Mouse (Mus musculus) spleen, adult 2 months (tissue): ENCODE data around the gene Zbtb7a.

Source experiments
- CTCF ChIP-seq: fragments of 200-500 bp; IDR thresholded peaks from 2 replicates; pipeline ENCODE4 v1.5.1; 2011; ENCODE audit warnings: mild to moderate bottlenecking, inconsistent platforms; ENCODE audit not compliant: insufficient read depth, insufficient read length, insufficient replicate concordance; ENCODE audit errors: extremely low read depth
- POLR2A ChIP-seq: fragments of 200-500 bp; IDR thresholded peaks from 2 replicates; pipeline ENCODE4 v1.6.1; 2011; ENCODE audit warnings: low read depth, low read length, inconsistent platforms

DNA sequence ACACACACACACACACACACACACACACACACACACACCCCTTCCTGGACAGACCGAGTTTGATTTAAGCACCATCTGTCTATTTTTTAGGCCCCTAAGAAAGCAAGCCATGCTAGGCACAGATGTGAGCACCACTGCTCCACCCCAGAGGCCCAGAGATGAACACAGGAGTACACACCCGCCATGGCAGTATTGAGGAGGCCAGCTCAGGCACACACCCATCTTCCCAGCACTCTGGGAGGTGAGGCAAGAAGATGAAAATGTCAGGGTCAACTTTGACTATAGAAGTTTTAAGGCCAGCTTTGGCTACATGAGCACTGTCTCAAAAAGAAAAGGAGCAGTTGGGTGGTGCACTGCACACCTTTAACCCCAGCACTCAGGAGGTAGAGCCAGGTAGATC, 12.1 kb upstream of the Zbtb7a start:
- TF ChIP-seq POLR2A, result no peak
- no peak for TF ChIP-seq CTCF
